Mouse (Mus musculus): Measurements from ENCODE around the gene Rgcc. TPM values are rescaled to one million over a fixed set of nuclear protein-coding genes. Genes with fewer than 3 reads are reported as not detected.

Rgcc gene
- polyA plus RNA-seq, 1 experiment from 2014 or later = 62.8 TPM

GRCm38 (mm10) chr14:79259062-79259779, 42.2 kb downstream of the Rgcc start:
- Histone ChIP-seq H3K4me3 (replicated peaks; ENCODE audit: low read length) (no peak overlapping the region), H3K9ac (replicated peaks; ENCODE audit: low read depth, low read length) (no peak overlapping the region), H3K36me3 (ENCODE audit: control insufficient read depth, insufficient read depth) (no peaks in the 10 kb centered on the region), H3K27me3 (replicated peaks; ENCODE audit: control insufficient read depth, insufficient read depth, low read length) (no peaks in the 10 kb centered on the region), H3K4me1 (replicated peaks; ENCODE audit: control insufficient read depth, insufficient read depth, low read length) (no peaks in the 10 kb centered on the region), H3K4me2 (ENCODE audit: low read length) (no peak overlapping the region), H3K9me3 (ENCODE audit: control insufficient read depth, low read length) (no peaks in the 10 kb centered on the region), H3K27ac (ENCODE audit: low read length) (no peak overlapping the region)
- no peak for ATAC-seq
- WGBS = 92% methylated on average over 10 of the region's 10 CpGs

GRCm38 (mm10) chr14:79256656-79257055, 44.8 kb downstream of the Rgcc start:
- Histone ChIP-seq H3K4me1 (replicated peaks; ENCODE audit: control insufficient read depth, insufficient read depth, low read length) (no peaks in the 10 kb centered on the region), H3K4me3 (replicated peaks; ENCODE audit: low read length) (no peak overlapping the region), H3K27ac (ENCODE audit: low read length) (no peak overlapping the region), H3K9ac (replicated peaks; ENCODE audit: low read depth, low read length) (no peak overlapping the region), H3K4me2 (ENCODE audit: low read length) (no peak overlapping the region), H3K27me3 (replicated peaks; ENCODE audit: control insufficient read depth, insufficient read depth, low read length) (no peaks in the 10 kb centered on the region), H3K9me3 (ENCODE audit: control insufficient read depth, low read length) (no peaks in the 10 kb centered on the region), H3K36me3 (ENCODE audit: control insufficient read depth, insufficient read depth) (no peaks in the 10 kb centered on the region)
- ATAC-seq = no peak
- 90% methylated on average over 5 of the region's 5 CpGs for WGBS

GRCm38 (mm10) chr14:79255786-79256185, 45.7 kb downstream of the Rgcc start:
- Histone ChIP-seq H3K27me3 (replicated peaks; ENCODE audit: control insufficient read depth, insufficient read depth, low read length) (no peaks in the 10 kb centered on the region), H3K36me3 (ENCODE audit: control insufficient read depth, insufficient read depth) (no peaks in the 10 kb centered on the region), H3K4me3 (replicated peaks; ENCODE audit: low read length) (no peak overlapping the region), H3K9ac (replicated peaks; ENCODE audit: low read depth, low read length) (no peak overlapping the region), H3K4me1 (replicated peaks; ENCODE audit: control insufficient read depth, insufficient read depth, low read length) (no peaks in the 10 kb centered on the region), H3K27ac (ENCODE audit: low read length) (no peak overlapping the region), H3K4me2 (ENCODE audit: low read length) (no peak overlapping the region), H3K9me3 (ENCODE audit: control insufficient read depth, low read length) (no peaks in the 10 kb centered on the region)
- no peak for ATAC-seq
- 78% methylated on average over 2 of the region's 2 CpGs for WGBS

- no peak overlapping the region for H3K4me3 ChIP-seq (replicated peaks; ENCODE audit: low read length)
- H3K9ac ChIP-seq (replicated peaks; ENCODE audit: low read depth, low read length) = no peak overlapping the region
- no peak overlapping the region for H3K4me2 ChIP-seq (ENCODE audit: low read length)
- H3K9me3 ChIP-seq (ENCODE audit: control insufficient read depth, low read length) = no peaks in the 10 kb centered on the region
- H3K27me3 ChIP-seq (replicated peaks; ENCODE audit: control insufficient read depth, insufficient read depth, low read length) = no peaks in the 10 kb centered on the region
- no peaks in the 10 kb centered on the region for H3K36me3 ChIP-seq (ENCODE audit: control insufficient read depth, insufficient read depth)
- 87% methylated on average over 5 of the region's 5 CpGs for WGBS
- no peaks in the 10 kb centered on the region for H3K4me1 ChIP-seq (replicated peaks; ENCODE audit: control insufficient read depth, insufficient read depth, low read length)
- ATAC-seq = no peak
- H3K27ac ChIP-seq (ENCODE audit: low read length) = no peak overlapping the region
Measured at GRCm38 (mm10) chr14:79251727-79252285, 49.6 kb downstream of the Rgcc start.

GRCm38 (mm10) chr14:79244571-79244970, 56.9 kb downstream of the Rgcc start:
- Histone ChIP-seq H3K4me2 (ENCODE audit: low read length) (no peak overlapping the region), H3K4me1 (replicated peaks; ENCODE audit: control insufficient read depth, insufficient read depth, low read length) (peaks cover 6% of the 10 kb centered on the region), H3K36me3 (ENCODE audit: control insufficient read depth, insufficient read depth) (no peaks in the 10 kb centered on the region), H3K9me3 (ENCODE audit: control insufficient read depth, low read length) (no peaks in the 10 kb centered on the region), H3K27me3 (replicated peaks; ENCODE audit: control insufficient read depth, insufficient read depth, low read length) (no peaks in the 10 kb centered on the region), H3K27ac (ENCODE audit: low read length) (no peak overlapping the region), H3K4me3 (replicated peaks; ENCODE audit: low read length) (no peak overlapping the region), H3K9ac (replicated peaks; ENCODE audit: low read depth, low read length) (no peak overlapping the region)
- peak; percentile 71; the same call in 1 of the 2 replicates for ATAC-seq
- 66% methylated on average over 3 of the region's 3 CpGs for WGBS

- H3K4me1 ChIP-seq (replicated peaks; ENCODE audit: control insufficient read depth, insufficient read depth, low read length) = peaks cover 6% of the 10 kb centered on the region
- no peak; the same call in 1 of the 2 replicates for ATAC-seq
- H3K4me2 ChIP-seq (ENCODE audit: low read length) = no peak overlapping the region
- no peaks in the 10 kb centered on the region for H3K36me3 ChIP-seq (ENCODE audit: control insufficient read depth, insufficient read depth)
- H3K27ac ChIP-seq (ENCODE audit: low read length) = no peak overlapping the region
- 64% methylated on average over 12 of the region's 12 CpGs for WGBS
- H3K4me3 ChIP-seq (replicated peaks; ENCODE audit: low read length) = no peak overlapping the region
- no peaks in the 10 kb centered on the region for H3K27me3 ChIP-seq (replicated peaks; ENCODE audit: control insufficient read depth, insufficient read depth, low read length)
- no peak overlapping the region for H3K9ac ChIP-seq (replicated peaks; ENCODE audit: low read depth, low read length)
- no peaks in the 10 kb centered on the region for H3K9me3 ChIP-seq (ENCODE audit: control insufficient read depth, low read length)
Measured at GRCm38 (mm10) chr14:79243038-79243883, 58.2 kb downstream of the Rgcc start.

GRCm38 (mm10) chr14:79242386-79242720, 59.1 kb downstream of the Rgcc start:
- Histone ChIP-seq H3K36me3 (ENCODE audit: control insufficient read depth, insufficient read depth) (no peaks in the 10 kb centered on the region), H3K9me3 (ENCODE audit: control insufficient read depth, low read length) (no peaks in the 10 kb centered on the region), H3K9ac (replicated peaks; ENCODE audit: low read depth, low read length) (no peak overlapping the region), H3K4me2 (ENCODE audit: low read length) (no peak overlapping the region), H3K27me3 (replicated peaks; ENCODE audit: control insufficient read depth, insufficient read depth, low read length) (no peaks in the 10 kb centered on the region), H3K4me1 (replicated peaks; ENCODE audit: control insufficient read depth, insufficient read depth, low read length) (peaks cover 6% of the 10 kb centered on the region), H3K27ac (ENCODE audit: low read length) (no peak overlapping the region), H3K4me3 (replicated peaks; ENCODE audit: low read length) (no peak overlapping the region)
- ATAC-seq = no peak

- 83% methylated on average over 6 of the region's 6 CpGs for WGBS
Measured at GRCm38 (mm10) chr14:79241656-79242385, 59.6 kb downstream of the Rgcc start.

GRCm38 (mm10) chr14:79241057-79241570, 60.3 kb downstream of the Rgcc start:
- H3K36me3 ChIP-seq (ENCODE audit: control insufficient read depth, insufficient read depth) = no peaks in the 10 kb centered on the region
- H3K9ac ChIP-seq (replicated peaks; ENCODE audit: low read depth, low read length) = no peak overlapping the region
- ATAC-seq = no peak

More at GRCm38 (mm10) chr14:79241656-79242385, 59.6 kb downstream of the Rgcc start:
- Histone ChIP-seq H3K9me3 (ENCODE audit: control insufficient read depth, low read length) (no peaks in the 10 kb centered on the region), H3K4me3 (replicated peaks; ENCODE audit: low read length) (no peak overlapping the region), H3K4me1 (replicated peaks; ENCODE audit: control insufficient read depth, insufficient read depth, low read length) (peaks cover 6% of the 10 kb centered on the region), H3K27ac (ENCODE audit: low read length) (no peak overlapping the region), H3K36me3 (ENCODE audit: control insufficient read depth, insufficient read depth) (no peaks in the 10 kb centered on the region), H3K27me3 (replicated peaks; ENCODE audit: control insufficient read depth, insufficient read depth, low read length) (no peaks in the 10 kb centered on the region), H3K9ac (replicated peaks; ENCODE audit: low read depth, low read length) (no peak overlapping the region), H3K4me2 (ENCODE audit: low read length) (no peak overlapping the region)
- no peak for ATAC-seq

More at GRCm38 (mm10) chr14:79241057-79241570, 60.3 kb downstream of the Rgcc start:
- H3K27me3 ChIP-seq (replicated peaks; ENCODE audit: control insufficient read depth, insufficient read depth, low read length) = no peaks in the 10 kb centered on the region
- H3K4me3 ChIP-seq (replicated peaks; ENCODE audit: low read length) = no peak overlapping the region
- 86% methylated on average over 4 of the region's 4 CpGs for WGBS
- H3K4me1 ChIP-seq (replicated peaks; ENCODE audit: control insufficient read depth, insufficient read depth, low read length) = peaks cover 10% of the 10 kb centered on the region
- H3K27ac ChIP-seq (ENCODE audit: low read length) = no peak overlapping the region
- no peaks in the 10 kb centered on the region for H3K9me3 ChIP-seq (ENCODE audit: control insufficient read depth, low read length)
- no peak overlapping the region for H3K4me2 ChIP-seq (ENCODE audit: low read length)

All from forebrain, embryonic 16.5 days (tissue).